Mouse (Mus musculus) heart, embryonic 10.5 days (tissue): ENCODE results near the gene Olfr92. TPM values are rescaled to one million over a fixed set of nuclear protein-coding genes. Genes with fewer than 3 reads are reported as not detected.
A peak's percentile ranks its signal among the peaks of the same experiment; 100 is the strongest.

Experiments
- DNase-seq: peaks from one replicate; pipeline ENCODE4 v3.0.0-alpha.2; 2017; ENCODE audit warnings: low spot score
- H3K27ac ChIP-seq: fragments of 300-500 bp; sonication (generic); 2 replicates; pipeline ENCODE4 v1.5.1; 2016; ENCODE audit warnings: mild to moderate bottlenecking
- H3K27me3 ChIP-seq: fragments of 300-500 bp; sonication (generic); 2 replicates; pipeline ENCODE4 v1.6.1; 2016; ENCODE audit warnings: mild to moderate bottlenecking; ENCODE audit not compliant: poor library complexity, insufficient read depth, severe bottlenecking
- H3K36me3 ChIP-seq: fragments of 300-500 bp; sonication (generic); 2 replicates; pipeline ENCODE4 v1.6.1; 2016; ENCODE audit warnings: mild to moderate bottlenecking, moderate library complexity
- H3K4me1 ChIP-seq: fragments of 300-500 bp; sonication (generic); 2 replicates; pipeline ENCODE4 v1.6.1; 2016; ENCODE audit warnings: mild to moderate bottlenecking
- H3K4me3 ChIP-seq: fragments of 300-500 bp; sonication (generic); 2 replicates; pipeline ENCODE4 v1.5.1; 2016; ENCODE audit warnings: mild to moderate bottlenecking, moderate library complexity
- H3K9me3 ChIP-seq: fragments of 300-500 bp; sonication (generic); 2 replicates; pipeline ENCODE4 v1.6.1; 2016; ENCODE audit warnings: mild to moderate bottlenecking, moderate library complexity
- WGBS: fragments of 180-500 bp; shearing (Covaris S2); methylation state at CpG from one replicate; pipeline ENCODE4 v1.1.7; 2016; 5-methylcytosine and 5-hydroxymethylcytosine counted together
- polyA plus RNA-seq: library from polyadenylated mRNA; unstranded; fragments of >200 nt; fragmentation: Nextera tagmentation; extraction: Ambion mirVana; gene quantifications from 2 replicates; pipeline ENCODE4 v1.2.1, GENCODE M21; 2016

Olfr92 gene
- polyA plus RNA-seq, 1 experiment from 2014 or later, result not detected

DNA sequence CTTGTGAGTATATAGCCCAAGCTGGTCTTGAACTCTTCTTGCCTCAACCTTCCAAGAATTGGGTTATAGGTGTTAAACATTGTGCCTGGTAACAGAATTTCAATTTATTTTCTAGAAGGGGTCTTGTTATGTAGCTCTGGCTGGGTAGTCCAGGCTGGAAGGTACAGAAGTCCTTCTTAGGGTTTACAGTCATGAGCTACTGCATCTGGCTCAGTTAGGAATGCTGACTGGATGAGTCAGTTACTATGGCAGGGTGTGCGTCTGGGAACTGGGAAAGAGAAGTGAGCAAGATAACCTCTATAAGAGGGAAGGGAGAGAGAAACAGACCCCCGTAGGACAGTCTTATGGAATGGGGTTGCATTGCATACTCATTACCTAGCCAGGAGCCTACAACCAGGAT, 44.1 kb downstream of the Olfr92 start:
- Histone ChIP-seq H3K9me3 (no peaks in the 10 kb centered on the region), H3K27me3 (no peaks in the 10 kb centered on the region), H3K4me3 (no peak overlapping the region), H3K27ac (no peak overlapping the region), H3K4me1 (peaks cover 6% of the 10 kb centered on the region; the same call in 1 of the 2 replicates), H3K36me3 (peaks cover 41% of the 10 kb centered on the region)
- whole genome bisulfite sequencing, result 71% methylated on average over 2 of the region's 2 CpGs
- DNase-seq, result no peak

DNA sequence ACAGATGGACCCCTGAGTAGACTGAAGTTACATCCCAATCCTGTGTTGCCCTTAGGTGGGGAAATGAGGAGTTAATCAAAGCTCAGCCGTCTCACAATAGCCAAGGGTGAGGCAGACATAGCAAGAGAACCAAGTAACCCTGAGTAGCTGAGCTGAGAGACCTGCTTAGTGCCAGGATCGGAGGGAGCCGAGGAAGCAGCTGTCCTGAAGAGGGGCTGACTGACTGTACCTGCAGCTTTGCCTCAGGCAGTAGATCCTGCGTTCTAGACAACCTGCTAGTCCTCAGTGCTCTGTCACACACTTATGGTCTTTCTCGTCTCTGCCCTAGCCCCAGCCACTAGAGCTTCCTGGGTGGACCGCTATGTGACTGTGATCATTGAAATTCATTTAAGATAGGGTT, 44.7 kb downstream of the Olfr92 start:
- no peaks in the 10 kb centered on the region for H3K9me3 ChIP-seq
- H3K27me3 ChIP-seq, result no peaks in the 10 kb centered on the region
- H3K27ac ChIP-seq, result no peak overlapping the region
- H3K4me3 ChIP-seq, result no peak overlapping the region
- WGBS, result 78% methylated on average over 6 of the region's 6 CpGs
- H3K36me3 ChIP-seq, result peaks cover 47% of the 10 kb centered on the region
- peaks cover 4% of the 10 kb centered on the region; the same call in 1 of the 2 replicates for H3K4me1 ChIP-seq
- DNase-seq, result no peak

DNA sequence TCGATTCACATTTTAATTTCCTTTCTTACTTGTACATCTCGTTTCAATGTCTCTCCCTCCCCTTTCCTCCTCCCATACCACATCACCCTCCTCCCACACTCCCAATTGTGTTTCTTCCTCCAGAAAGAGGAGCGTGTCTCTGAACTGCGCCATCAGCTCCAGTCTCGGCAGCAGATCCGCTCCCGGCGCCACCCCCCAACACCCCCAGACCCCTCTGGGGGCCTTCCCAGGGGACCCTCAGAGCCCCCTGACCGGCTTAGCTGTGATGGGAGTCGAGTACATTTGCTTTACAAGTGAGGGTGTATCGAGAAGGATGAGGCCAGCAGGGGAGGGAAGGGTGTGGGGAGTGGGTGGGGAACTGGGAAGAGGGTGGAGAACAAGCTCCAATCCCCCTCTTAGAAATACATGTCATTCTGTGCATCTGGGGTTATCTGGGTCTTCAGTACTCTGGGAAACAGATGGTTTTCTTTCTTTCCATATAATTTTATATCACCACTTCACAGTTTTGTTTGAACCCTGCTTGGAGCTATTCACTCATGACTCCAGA, 47.1 kb downstream of the Olfr92 start:
- H3K4me3 ChIP-seq, result no peak overlapping the region
- WGBS, result 69% methylated on average over 11 of the region's 11 CpGs
- no peaks in the 10 kb centered on the region for H3K9me3 ChIP-seq
- H3K27ac ChIP-seq, result no peak overlapping the region
- H3K27me3 ChIP-seq, result no peaks in the 10 kb centered on the region
- DNase-seq, result peak; percentile 60
- H3K4me1 ChIP-seq, result no peaks in the 10 kb centered on the region
- peaks cover 70% of the 10 kb centered on the region for H3K36me3 ChIP-seq

DNA sequence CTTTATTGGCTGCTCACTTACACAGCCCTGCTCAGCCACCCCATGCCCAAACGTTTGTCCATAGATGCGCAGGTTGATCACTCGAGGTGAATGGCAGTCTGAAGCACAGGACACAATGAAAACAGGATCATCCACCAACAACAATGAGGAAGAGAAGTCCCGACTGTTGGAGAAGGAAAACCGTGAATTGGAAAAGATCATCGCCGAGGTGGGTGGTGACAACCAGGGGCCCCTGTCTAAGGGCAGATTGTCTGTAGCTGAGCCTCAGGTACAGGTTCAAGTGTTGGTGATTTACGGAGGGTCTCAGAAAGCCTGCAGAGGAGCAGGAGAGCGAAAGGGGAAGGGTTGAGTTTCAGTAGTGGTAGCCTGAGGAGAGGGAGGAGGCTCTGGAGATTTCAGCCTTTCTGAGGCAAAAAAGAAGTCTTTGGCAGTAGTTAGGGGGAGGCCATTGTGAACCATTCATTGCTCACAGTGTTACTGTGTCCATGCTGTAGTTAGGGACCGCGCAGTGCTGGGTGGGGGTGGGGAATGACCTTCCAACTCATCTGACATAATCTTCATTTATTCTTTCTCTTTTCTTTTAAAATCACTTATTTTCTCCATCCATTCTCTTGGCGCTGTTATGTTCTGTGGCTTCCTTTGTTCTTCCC, 47.7 kb downstream of the Olfr92 start:
- WGBS, result 84% methylated on average over 12 of the region's 12 CpGs
- Histone ChIP-seq H3K4me1 (no peaks in the 10 kb centered on the region), H3K4me3 (no peak overlapping the region), H3K27ac (no peak overlapping the region), H3K36me3 (peaks cover 76% of the 10 kb centered on the region), H3K9me3 (no peaks in the 10 kb centered on the region), H3K27me3 (no peaks in the 10 kb centered on the region)
- peak; percentile 69 for DNase-seq

DNA sequence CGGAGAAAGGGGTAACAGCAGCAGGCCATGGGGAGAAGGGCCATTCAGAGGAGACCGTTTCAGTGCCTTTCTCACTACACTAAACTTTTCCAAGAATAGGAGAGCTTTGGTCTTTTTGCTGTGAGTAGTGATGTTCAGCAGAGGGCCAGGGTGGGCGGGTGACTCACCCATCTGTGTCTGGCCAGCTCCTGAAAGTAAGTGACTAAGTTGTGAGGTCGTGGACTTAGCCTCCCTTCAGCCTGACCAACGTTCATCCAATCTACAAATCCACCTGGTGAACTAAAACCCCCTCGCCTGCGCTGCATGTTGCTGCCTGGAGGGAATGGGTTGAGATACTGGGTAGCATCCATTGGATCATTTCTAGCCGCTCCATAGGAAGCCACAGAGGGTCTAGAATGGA, 49.8 kb downstream of the Olfr92 start:
- Histone ChIP-seq H3K27me3 (no peaks in the 10 kb centered on the region), H3K4me3 (no peak overlapping the region), H3K36me3 (peaks cover 88% of the 10 kb centered on the region), H3K4me1 (no peaks in the 10 kb centered on the region), H3K9me3 (no peaks in the 10 kb centered on the region), H3K27ac (no peak overlapping the region)
- WGBS, result 84% methylated on average over 8 of the region's 8 CpGs
- DNase-seq, result peak; percentile 63

DNA sequence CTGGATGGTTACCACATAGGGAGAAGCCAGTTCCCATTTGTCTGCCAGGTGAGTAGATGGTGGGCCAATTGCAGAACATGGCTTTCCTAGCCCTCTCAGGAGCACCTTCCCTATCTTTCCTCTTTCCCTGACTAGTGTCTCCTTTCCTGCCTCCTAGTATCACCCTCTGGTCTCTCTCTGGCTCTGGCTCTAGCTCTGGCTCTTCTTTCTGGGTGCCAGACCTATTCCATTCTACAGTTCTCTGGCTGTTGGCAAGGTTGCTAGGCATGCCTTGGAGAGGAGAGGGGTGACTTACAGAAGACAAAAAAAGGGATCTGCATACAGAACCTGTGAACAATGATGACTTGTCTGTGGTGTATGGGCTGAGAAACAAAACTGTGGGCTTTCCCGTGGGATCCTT, 52.0 kb downstream of the Olfr92 start:
- DNase-seq, result peak; percentile 28
- no peaks in the 10 kb centered on the region for H3K27me3 ChIP-seq
- peaks cover 92% of the 10 kb centered on the region for H3K36me3 ChIP-seq
- H3K4me1 ChIP-seq, result no peaks in the 10 kb centered on the region
- no peak overlapping the region for H3K4me3 ChIP-seq
- 77% methylated on average over 1 of the region's 1 CpGs for WGBS
- H3K9me3 ChIP-seq, result no peaks in the 10 kb centered on the region
- no peak overlapping the region for H3K27ac ChIP-seq

DNA sequence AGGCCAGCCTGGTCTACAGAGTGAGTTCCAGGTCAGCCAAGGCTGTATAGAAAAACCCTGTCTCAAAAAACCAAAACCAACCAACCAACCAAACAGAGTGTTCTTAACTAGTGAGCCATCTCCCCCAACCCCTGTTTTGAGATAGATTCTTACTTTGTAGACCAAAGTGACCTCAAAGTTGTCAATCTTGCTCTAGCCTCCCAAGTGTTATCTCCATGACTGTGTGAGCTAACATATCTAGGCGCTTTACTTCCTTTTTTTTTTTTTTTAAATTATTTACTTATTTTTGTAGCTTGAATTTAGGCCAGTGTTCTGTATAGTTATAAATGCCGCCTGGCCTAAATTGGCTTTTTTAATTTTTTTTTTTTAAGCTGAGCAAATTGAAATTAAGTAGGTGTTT, 53.9 kb downstream of the Olfr92 start:
- Histone ChIP-seq H3K36me3 (peaks cover 95% of the 10 kb centered on the region), H3K27me3 (no peaks in the 10 kb centered on the region), H3K27ac (no peak overlapping the region), H3K4me3 (no peak overlapping the region), H3K4me1 (no peaks in the 10 kb centered on the region), H3K9me3 (no peaks in the 10 kb centered on the region)
- 93% methylated on average over 2 of the region's 2 CpGs for WGBS
- no peak for DNase-seq

DNA sequence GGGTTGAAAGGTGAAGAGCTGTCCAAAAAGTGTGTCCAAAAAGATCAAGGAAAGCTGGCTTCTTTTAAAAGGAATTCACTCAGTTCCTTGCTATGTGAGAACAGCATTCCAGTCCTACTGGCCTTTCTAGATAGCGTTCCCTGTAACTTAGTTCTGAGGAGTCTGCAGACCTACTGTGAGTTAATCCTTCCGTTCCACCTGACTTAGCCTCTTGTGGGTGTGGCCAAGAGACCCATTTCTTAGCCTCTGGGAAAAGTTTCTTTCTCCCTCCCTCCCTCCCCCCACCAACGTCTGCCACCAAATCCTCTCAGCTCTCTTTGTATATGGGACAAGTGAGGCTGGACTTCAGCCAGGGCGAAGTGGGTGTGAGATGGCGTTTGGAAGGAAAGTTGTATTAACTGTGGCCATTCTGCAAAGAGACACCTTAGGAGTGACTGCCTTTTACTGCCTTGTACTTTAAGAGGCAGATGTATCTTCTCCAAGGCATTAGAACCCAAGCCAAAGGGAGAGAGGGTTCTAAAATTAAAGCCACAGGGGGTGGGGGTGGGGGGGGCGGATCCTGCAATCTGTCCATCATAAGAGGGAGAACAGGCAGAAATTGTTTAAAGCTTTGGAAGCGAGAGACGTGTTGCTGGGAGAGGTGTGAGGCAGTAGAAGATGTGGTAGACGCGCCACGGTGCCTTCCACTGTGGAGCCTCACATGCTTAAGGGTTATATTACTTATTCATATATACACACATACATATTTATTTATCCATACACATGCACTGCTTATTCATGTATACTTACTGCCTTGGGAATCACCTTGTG, 56.0 kb downstream of the Olfr92 start:
- DNase-seq, result no peak
- peaks cover 94% of the 10 kb centered on the region for H3K36me3 ChIP-seq
- no peaks in the 10 kb centered on the region for H3K9me3 ChIP-seq
- H3K27me3 ChIP-seq, result no peaks in the 10 kb centered on the region
- WGBS, result 77% methylated on average over 11 of the region's 11 CpGs
- H3K4me1 ChIP-seq, result no peaks in the 10 kb centered on the region
- H3K27ac ChIP-seq, result no peak overlapping the region
- H3K4me3 ChIP-seq, result no peak overlapping the region

DNA sequence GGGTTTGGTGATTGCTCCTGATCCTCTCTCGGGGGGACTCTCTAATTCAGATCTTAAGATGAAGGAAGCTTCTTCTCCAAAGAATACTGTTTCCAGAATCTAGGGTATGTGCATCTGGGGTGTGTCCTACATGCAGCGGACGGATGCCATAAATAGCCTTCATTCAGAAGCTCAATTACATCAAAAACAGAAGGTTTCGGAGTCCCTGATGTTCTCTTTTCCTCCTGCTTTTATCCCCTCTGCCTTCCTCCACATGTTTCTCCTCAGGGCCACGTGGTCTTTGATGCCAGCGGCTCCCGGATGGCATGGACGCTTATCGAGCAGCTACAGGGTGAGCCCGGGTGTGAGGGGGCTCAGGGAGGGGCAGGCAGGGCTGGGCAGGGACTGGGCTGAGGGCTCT, 56.8 kb downstream of the Olfr92 start:
- Histone ChIP-seq H3K4me1 (no peaks in the 10 kb centered on the region), H3K36me3 (peaks cover 88% of the 10 kb centered on the region), H3K27ac (no peak overlapping the region), H3K27me3 (no peaks in the 10 kb centered on the region), H3K4me3 (no peak overlapping the region), H3K9me3 (no peaks in the 10 kb centered on the region)
- 73% methylated on average over 10 of the region's 10 CpGs for WGBS
- no peak for DNase-seq

DNA sequence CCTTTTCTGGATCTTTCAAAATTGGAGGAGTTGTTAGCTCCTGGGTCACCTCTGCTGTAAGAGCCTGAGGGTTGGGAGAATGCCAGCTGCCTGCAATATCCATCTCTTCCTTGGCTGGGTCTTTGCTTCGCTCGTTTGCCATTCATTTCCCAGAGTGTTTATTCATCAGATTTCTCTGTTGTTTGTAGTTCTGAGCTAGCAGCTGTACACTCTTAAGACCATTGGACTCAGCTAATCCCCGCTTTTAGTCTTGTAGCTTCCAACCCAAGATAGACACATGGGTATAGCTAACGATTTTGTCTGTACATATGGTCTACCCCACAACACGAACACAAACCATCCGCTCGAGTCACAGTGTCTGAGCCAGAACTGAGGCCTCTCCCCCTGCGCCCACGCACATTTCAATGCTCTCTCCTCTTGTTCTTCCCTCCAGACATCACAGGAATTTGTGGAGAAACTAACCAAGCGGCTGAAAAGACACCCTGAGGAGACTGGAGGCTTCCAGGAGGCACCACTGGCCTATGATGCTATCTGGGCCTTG, 57.7 kb downstream of the Olfr92 start:
- peaks cover 82% of the 10 kb centered on the region for H3K36me3 ChIP-seq
- H3K27me3 ChIP-seq, result no peaks in the 10 kb centered on the region
- H3K4me3 ChIP-seq, result no peak overlapping the region
- 89% methylated on average over 10 of the region's 10 CpGs for WGBS
- H3K4me1 ChIP-seq, result no peaks in the 10 kb centered on the region
- no peak for DNase-seq
- no peak overlapping the region for H3K27ac ChIP-seq
- H3K9me3 ChIP-seq, result no peaks in the 10 kb centered on the region

DNA sequence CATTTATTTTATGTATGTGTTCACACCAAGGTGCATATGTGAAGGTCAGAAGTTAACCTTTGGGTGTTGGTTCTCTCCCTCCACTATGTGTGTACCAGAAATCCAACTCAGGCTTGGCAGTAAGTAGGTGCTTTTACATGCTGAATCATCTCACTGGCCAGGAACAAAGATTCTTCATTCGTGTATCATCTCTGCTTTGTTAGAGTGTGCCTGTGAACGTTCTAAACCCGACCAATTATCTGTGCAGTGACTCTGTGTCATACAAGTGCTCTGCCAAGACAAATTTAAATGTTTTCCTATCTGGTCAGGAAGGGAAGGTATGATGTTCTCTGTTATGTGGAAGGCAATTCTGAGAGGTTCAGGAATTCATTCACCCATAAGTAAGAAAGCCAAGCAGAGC, 58.5 kb downstream of the Olfr92 start:
- Histone ChIP-seq H3K27ac (no peak overlapping the region), H3K36me3 (peaks cover 80% of the 10 kb centered on the region), H3K4me3 (no peak overlapping the region), H3K4me1 (no peaks in the 10 kb centered on the region), H3K27me3 (no peaks in the 10 kb centered on the region), H3K9me3 (no peaks in the 10 kb centered on the region)
- no peak for DNase-seq
- 92% methylated on average over 3 of the region's 3 CpGs for WGBS
